Mouse (Mus musculus): ENCODE data around the gene Rbm47. TPM values are rescaled to one million over a fixed set of nuclear protein-coding genes. Genes with fewer than 3 reads are reported as not detected.

Gene Rbm47
- polyA plus RNA-seq, 1 experiment from 2014 or later: 79.1 TPM

DNA sequence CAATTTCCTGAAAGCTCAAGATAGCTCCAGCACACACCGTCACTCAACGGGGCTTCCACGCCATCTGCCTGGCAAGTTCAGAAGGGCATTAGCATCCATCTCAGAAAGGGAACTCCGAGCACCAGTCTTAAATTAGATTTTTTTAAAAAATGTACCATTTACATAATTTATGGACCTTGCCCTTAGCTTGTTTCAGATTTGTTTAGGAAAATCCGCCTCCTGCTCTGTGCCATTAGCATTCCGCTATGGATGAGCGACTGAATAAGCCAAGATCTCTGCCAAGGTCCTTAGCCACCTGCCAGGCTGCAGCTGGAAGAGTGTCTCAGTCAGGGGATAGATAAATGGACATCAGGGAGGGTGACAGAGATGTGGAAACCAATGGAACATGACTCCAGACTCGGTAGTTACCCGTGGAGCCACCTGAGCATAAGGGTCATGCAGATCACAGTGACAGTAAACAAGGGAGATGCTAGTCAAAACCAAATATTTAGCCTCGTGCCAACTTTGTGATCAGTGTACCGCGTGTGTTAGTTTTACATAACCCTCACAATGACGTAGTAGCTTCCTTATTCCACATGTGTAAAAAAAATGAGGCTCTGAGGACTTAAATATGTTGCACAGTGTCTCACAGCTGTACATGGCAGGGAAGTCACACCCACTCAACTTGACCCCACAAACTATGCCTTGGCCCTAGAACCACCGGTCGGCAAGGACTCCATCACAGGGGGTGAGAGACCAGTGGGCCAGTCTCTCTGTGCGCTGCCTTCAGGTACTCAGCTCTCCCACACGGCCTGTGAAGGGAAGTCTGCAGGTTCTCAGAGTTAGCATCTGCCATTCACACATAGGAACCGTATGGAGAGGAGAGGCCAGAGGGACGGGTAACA lies 110.6 kb downstream of the Rbm47 start:
- Histone ChIP-seq H3K4me3 (replicated peaks; ENCODE audit: low read length) (no peak overlapping the region), H3K4me1 (ENCODE audit: control insufficient read depth, insufficient read depth, low read length) (peaks cover 8% of the 10 kb centered on the region; the same call in 1 of the 2 replicates), H3K9ac (ENCODE audit: low read length) (no peak overlapping the region), H3K36me3 (ENCODE audit: control insufficient read depth, insufficient read depth, low read length) (no peaks in the 10 kb centered on the region), H3K4me2 (ENCODE audit: low read depth, low read length) (no peak overlapping the region), H3K27ac (ENCODE audit: low read length) (no peak overlapping the region), H3K9me3 (replicated peaks; ENCODE audit: control insufficient read depth, low read length) (no peaks in the 10 kb centered on the region), H3K27me3 (ENCODE audit: control insufficient read depth, insufficient read depth, low read length) (no peaks in the 10 kb centered on the region)
- WGBS: 64% methylated on average over 19 of the region's 19 CpGs
- ATAC-seq (ENCODE audit: insufficient read depth, low FRiP score): no peak

DNA sequence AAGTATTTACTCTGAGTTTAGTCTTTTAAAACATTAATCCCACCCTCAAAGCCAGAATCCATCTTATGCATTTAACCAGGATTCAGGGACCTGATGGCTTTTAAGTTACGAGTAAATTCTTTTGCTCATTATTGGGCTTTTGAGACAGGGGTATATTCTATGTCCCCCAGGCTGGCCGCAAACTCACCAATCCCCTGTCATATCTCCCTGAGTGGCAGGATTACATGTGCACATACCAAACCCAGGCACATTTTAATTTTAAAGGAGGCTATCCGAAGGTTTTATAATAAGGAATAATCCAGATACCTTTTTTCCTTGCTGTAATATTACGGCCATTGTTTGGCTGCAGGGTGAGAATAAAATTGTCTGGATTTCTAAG lies 111.3 kb downstream of the Rbm47 start:
- Histone ChIP-seq H3K36me3 (ENCODE audit: control insufficient read depth, insufficient read depth, low read length) (no peaks in the 10 kb centered on the region; the same call in 1 of the 2 replicates), H3K4me1 (ENCODE audit: control insufficient read depth, insufficient read depth, low read length) (peaks cover 8% of the 10 kb centered on the region; the same call in 1 of the 2 replicates), H3K4me3 (replicated peaks; ENCODE audit: low read length) (no peak overlapping the region), H3K27ac (ENCODE audit: low read length) (no peak overlapping the region), H3K9me3 (replicated peaks; ENCODE audit: control insufficient read depth, low read length) (no peaks in the 10 kb centered on the region), H3K4me2 (ENCODE audit: low read depth, low read length) (no peak overlapping the region), H3K27me3 (ENCODE audit: control insufficient read depth, insufficient read depth, low read length) (no peaks in the 10 kb centered on the region), H3K9ac (ENCODE audit: low read length) (no peak overlapping the region)
- 74% methylated on average over 4 of the region's 4 CpGs for WGBS
- ATAC-seq (ENCODE audit: insufficient read depth, low FRiP score): no peak

- no peak overlapping the region for H3K4me2 ChIP-seq (ENCODE audit: low read depth, low read length)
- no peak overlapping the region for H3K9ac ChIP-seq (ENCODE audit: low read length)
- no peaks in the 10 kb centered on the region for H3K27me3 ChIP-seq (ENCODE audit: control insufficient read depth, insufficient read depth, low read length)
- no peak overlapping the region for H3K4me3 ChIP-seq (replicated peaks; ENCODE audit: low read length)
- H3K36me3 ChIP-seq (ENCODE audit: control insufficient read depth, insufficient read depth, low read length): no peaks in the 10 kb centered on the region; the same call in 1 of the 2 replicates
- H3K27ac ChIP-seq (ENCODE audit: low read length): no peak overlapping the region
- peaks cover 8% of the 10 kb centered on the region; the same call in 1 of the 2 replicates for H3K4me1 ChIP-seq (ENCODE audit: control insufficient read depth, insufficient read depth, low read length)
- H3K9me3 ChIP-seq (replicated peaks; ENCODE audit: control insufficient read depth, low read length): no peaks in the 10 kb centered on the region
- ATAC-seq (ENCODE audit: insufficient read depth, low FRiP score): no peak
- WGBS: 85% methylated on average over 5 of the region's 5 CpGs
These were observed 114.1 kb downstream of the Rbm47 start for GRCm38 (mm10) chr5:66058844-66059243.

DNA sequence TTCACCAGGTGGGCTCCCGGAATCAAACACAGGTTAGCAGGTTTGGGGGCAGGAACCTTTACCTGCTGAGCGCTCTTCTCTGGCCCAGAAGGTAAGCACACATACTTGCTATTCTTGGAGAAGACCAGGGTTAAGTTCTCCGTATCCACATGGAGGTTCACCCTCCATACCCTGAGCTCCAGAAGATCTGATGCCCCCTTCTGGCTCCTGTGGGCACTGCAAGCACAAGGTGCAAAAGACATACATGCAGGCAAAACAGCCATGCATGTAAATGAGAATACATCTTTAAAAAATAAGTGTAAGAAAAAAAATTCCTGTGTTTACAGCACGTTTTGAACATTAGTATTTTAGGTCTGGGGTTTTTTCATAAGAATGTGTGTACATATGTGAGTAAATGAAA lies 116.2 kb downstream of the Rbm47 start:
- no peak overlapping the region for H3K9ac ChIP-seq (ENCODE audit: low read length)
- ATAC-seq (ENCODE audit: insufficient read depth, low FRiP score): no peak
- 81% methylated on average over 4 of the region's 4 CpGs for WGBS
- no peak overlapping the region for H3K4me3 ChIP-seq (replicated peaks; ENCODE audit: low read length)
- H3K27ac ChIP-seq (ENCODE audit: low read length): no peak overlapping the region
- no peaks in the 10 kb centered on the region for H3K27me3 ChIP-seq (ENCODE audit: control insufficient read depth, insufficient read depth, low read length)
- no peak overlapping the region for H3K4me2 ChIP-seq (ENCODE audit: low read depth, low read length)
- H3K4me1 ChIP-seq (ENCODE audit: control insufficient read depth, insufficient read depth, low read length): no peaks in the 10 kb centered on the region
- no peaks in the 10 kb centered on the region for H3K9me3 ChIP-seq (replicated peaks; ENCODE audit: control insufficient read depth, low read length)
- H3K36me3 ChIP-seq (ENCODE audit: control insufficient read depth, insufficient read depth, low read length): no peaks in the 10 kb centered on the region; the same call in 1 of the 2 replicates

- no peaks in the 10 kb centered on the region for H3K27me3 ChIP-seq (ENCODE audit: control insufficient read depth, insufficient read depth, low read length)
- no peaks in the 10 kb centered on the region; the same call in 1 of the 2 replicates for H3K36me3 ChIP-seq (ENCODE audit: control insufficient read depth, insufficient read depth, low read length)
- ATAC-seq (ENCODE audit: insufficient read depth, low FRiP score): peak; percentile 42; the same call in 1 of the 2 replicates
- H3K4me2 ChIP-seq (ENCODE audit: low read depth, low read length): peak overlapping the region; percentile 7; the same call in 1 of the 2 replicates
- no peak overlapping the region for H3K9ac ChIP-seq (ENCODE audit: low read length)
- H3K9me3 ChIP-seq (replicated peaks; ENCODE audit: control insufficient read depth, low read length): no peaks in the 10 kb centered on the region
- peaks cover 5% of the 10 kb centered on the region; the same call in 1 of the 2 replicates for H3K4me1 ChIP-seq (ENCODE audit: control insufficient read depth, insufficient read depth, low read length)
- WGBS: 41% methylated on average over 9 of the region's 9 CpGs
- H3K27ac ChIP-seq (ENCODE audit: low read length): no peak overlapping the region
- H3K4me3 ChIP-seq (replicated peaks; ENCODE audit: low read length): peak overlapping the region; percentile 29
These were observed 118.5 kb downstream of the Rbm47 start for GRCm38 (mm10) chr5:66054394-66054793.

DNA sequence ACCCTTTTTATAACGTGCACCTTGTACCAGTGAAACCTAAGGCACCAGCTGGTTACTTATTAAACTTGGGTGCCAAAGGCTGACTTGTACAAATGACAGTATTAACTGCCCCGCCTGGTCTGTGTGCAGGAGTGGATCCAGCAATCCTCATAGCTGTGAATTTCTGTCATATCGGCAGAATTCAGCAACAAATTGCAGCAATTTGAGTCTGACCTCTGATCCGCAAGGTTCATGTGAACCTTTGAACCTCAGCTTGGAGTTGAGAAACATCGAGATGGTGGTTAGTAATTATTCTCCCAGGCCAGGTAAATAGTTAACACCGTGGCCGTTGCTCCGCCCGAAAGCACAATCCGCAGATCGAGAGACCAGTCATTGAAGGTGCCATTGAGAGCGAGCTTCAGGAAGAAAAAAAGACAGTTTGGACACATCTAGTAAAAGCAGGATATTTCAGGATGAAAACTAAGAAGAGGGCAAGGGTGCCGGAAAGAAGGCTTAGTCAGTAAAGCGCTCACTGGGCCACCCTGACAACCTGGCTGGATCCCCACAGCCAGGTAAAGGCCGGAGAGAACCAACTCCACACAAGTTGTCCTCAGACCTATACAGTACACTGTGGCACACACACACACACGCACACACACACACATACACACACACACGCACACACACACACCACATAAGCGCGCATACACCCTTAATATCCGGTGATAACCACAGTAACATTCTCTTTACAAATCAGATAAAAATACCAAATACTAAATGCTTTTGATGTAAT lies 120.0 kb downstream of the Rbm47 start:
- WGBS: 58% methylated on average over 20 of the region's 20 CpGs
- peak overlapping the region; percentile 29 for H3K4me3 ChIP-seq (replicated peaks; ENCODE audit: low read length)
- H3K27me3 ChIP-seq (ENCODE audit: control insufficient read depth, insufficient read depth, low read length): no peaks in the 10 kb centered on the region
- ATAC-seq (ENCODE audit: insufficient read depth, low FRiP score): peak; percentile 82
- H3K9ac ChIP-seq (ENCODE audit: low read length): peak overlapping the region; percentile 50
- H3K9me3 ChIP-seq (replicated peaks; ENCODE audit: control insufficient read depth, low read length): no peaks in the 10 kb centered on the region
- H3K4me2 ChIP-seq (ENCODE audit: low read depth, low read length): peak overlapping the region; percentile 7; the same call in 1 of the 2 replicates
- no peaks in the 10 kb centered on the region; the same call in 1 of the 2 replicates for H3K36me3 ChIP-seq (ENCODE audit: control insufficient read depth, insufficient read depth, low read length)
- H3K27ac ChIP-seq (ENCODE audit: low read length): peak overlapping the region; percentile 85
- peaks cover 5% of the 10 kb centered on the region; the same call in 1 of the 2 replicates for H3K4me1 ChIP-seq (ENCODE audit: control insufficient read depth, insufficient read depth, low read length)

GRCm38 (mm10) chr5:66050841-66051240 lies 122.1 kb downstream of the Rbm47 start:
- no peak overlapping the region for H3K4me3 ChIP-seq (replicated peaks; ENCODE audit: low read length)
- whole genome bisulfite sequencing: 61% methylated on average over 5 of the region's 5 CpGs
- no peak overlapping the region for H3K27ac ChIP-seq (ENCODE audit: low read length)
- ATAC-seq (ENCODE audit: insufficient read depth, low FRiP score): no peak
- no peaks in the 10 kb centered on the region for H3K27me3 ChIP-seq (ENCODE audit: control insufficient read depth, insufficient read depth, low read length)
- no peak overlapping the region for H3K9ac ChIP-seq (ENCODE audit: low read length)
- H3K4me2 ChIP-seq (ENCODE audit: low read depth, low read length): 0 out of 2 replicates have a peak overlapping the region, but pooled peaks have one; percentile 15
- H3K36me3 ChIP-seq (ENCODE audit: control insufficient read depth, insufficient read depth, low read length): no peaks in the 10 kb centered on the region
- H3K9me3 ChIP-seq (replicated peaks; ENCODE audit: control insufficient read depth, low read length): no peaks in the 10 kb centered on the region
- H3K4me1 ChIP-seq (ENCODE audit: control insufficient read depth, insufficient read depth, low read length): peaks cover 5% of the 10 kb centered on the region; the same call in 1 of the 2 replicates

GRCm38 (mm10) chr5:66046356-66046755 lies 126.6 kb downstream of the Rbm47 start:
- H3K4me2 ChIP-seq (ENCODE audit: low read depth, low read length): no peak overlapping the region
- ATAC-seq (ENCODE audit: insufficient read depth, low FRiP score): no peak
- H3K9ac ChIP-seq (ENCODE audit: low read length): no peak overlapping the region
- no peaks in the 10 kb centered on the region for H3K27me3 ChIP-seq (ENCODE audit: control insufficient read depth, insufficient read depth, low read length)
- H3K9me3 ChIP-seq (replicated peaks; ENCODE audit: control insufficient read depth, low read length): no peaks in the 10 kb centered on the region
- no peak overlapping the region; the same call in none of the 2 replicates for H3K27ac ChIP-seq (ENCODE audit: low read length)
- no peak overlapping the region for H3K4me3 ChIP-seq (replicated peaks; ENCODE audit: low read length)
- peaks cover 5% of the 10 kb centered on the region; the same call in 1 of the 2 replicates for H3K4me1 ChIP-seq (ENCODE audit: control insufficient read depth, insufficient read depth, low read length)
- H3K36me3 ChIP-seq (ENCODE audit: control insufficient read depth, insufficient read depth, low read length): no peaks in the 10 kb centered on the region
- 62% methylated on average over 3 of the region's 3 CpGs for WGBS
